Mouse (Mus musculus) kidney, postnatal 10 days (tissue): ENCODE results near the gene Th.

Experiments used
- DNase-seq: peaks from one replicate; pipeline ENCODE4 v3.0.0; 2021; ENCODE audit warnings: mixed read lengths

Th gene

GRCm38 (mm10) chr7:142901774-142902173 lies 29.2 kb downstream of the Th start:
- DNase-seq, result no peak

DNA sequence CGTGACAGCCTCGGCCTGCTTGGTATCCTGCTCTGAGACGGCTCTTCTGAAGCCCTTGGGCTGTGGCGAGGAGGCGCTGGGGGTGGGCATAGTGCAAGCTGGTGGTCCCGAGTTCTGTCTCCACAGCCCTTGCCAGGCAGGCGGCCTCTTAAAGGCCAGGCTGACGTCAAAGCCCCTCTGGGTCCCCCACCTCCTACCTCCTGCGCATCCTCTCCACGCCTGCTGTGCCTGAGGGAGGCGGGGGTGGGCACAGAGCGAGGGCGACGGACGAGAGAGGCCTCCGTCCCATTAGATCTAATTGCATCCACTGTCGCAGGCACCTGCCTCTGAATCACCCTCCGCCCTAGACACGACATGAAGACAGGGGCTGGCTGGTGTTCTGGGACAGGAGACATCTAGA lies 31.1 kb downstream of the Th start:
- no peak for DNase-seq

- no peak for DNase-seq
These were observed 33.5 kb downstream of the Th start for GRCm38 (mm10) chr7:142897471-142897870.

- DNase-seq, result no peak
These were observed 34.8 kb downstream of the Th start for GRCm38 (mm10) chr7:142895901-142896665.

- DNase-seq, result peak; percentile 20
These were observed 35.6 kb downstream of the Th start for GRCm38 (mm10) chr7:142895223-142895840.

- DNase-seq, result peak; percentile 85
These were observed 36.3 kb downstream of the Th start for GRCm38 (mm10) chr7:142894669-142895068.

DNA sequence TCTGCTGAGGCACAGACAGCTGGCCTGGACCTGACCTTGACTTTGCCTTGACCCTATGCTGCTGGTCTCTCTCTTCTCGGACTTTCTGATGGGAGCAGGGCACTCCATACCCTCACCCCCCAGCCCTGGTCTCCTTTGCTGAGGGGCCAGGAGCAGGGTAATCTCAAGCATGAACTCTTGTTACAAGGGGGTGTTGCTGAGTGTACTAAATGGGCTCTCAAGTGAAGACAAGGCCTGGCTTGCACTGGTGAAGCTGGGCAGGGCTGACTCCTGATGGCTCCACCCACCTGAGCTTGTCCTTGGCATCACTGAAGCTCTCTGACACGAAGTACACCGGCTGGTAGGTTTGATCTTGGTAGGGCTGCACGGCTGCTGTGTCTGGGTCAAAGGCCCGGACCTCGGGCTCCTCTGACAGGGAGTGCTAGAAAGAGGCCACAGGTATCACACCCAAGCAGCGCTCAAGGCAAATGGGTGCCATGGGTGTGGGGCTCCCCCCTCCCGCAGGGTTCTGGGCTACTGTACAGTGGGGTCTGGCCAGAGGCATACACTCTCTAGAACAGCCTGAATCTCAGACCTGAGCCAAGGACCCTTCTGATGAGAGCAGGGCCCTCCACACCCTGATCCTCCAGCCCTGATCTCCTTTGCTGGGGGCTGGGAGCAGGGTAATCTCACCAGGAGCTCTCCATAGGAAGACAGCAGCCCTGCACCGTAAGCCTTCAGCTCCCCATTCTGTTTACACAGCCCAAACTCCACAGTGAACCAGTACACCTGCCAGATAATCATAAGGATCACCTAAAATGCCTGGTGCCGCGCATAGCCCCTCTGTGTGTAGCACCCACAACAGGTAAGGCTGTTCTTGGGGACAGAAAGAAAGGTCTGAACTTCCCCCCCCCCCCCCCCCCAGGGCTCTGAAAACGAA lies 36.9 kb downstream of the Th start:
- no peak for DNase-seq

DNA sequence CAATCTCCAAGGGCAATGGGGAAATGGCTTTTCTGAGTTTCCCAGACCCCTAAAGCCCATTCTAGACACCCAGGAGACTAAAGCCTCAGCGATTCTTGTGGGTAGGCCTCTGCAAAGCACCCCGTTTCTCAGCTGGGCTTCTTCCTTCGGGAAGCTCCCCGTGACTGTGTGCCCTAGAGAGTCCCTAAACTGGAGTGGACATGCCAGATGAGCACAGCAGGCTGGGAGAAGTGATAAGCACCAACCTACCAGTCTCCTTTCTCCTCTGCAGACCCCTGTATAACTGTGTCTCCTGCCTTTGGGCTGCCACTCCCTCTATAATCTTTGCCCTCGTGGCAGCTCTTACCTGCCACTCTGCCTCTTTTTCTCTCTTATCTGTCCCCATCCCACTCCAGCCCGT lies 37.6 kb downstream of the Th start:
- DNase-seq, result no peak

DNA sequence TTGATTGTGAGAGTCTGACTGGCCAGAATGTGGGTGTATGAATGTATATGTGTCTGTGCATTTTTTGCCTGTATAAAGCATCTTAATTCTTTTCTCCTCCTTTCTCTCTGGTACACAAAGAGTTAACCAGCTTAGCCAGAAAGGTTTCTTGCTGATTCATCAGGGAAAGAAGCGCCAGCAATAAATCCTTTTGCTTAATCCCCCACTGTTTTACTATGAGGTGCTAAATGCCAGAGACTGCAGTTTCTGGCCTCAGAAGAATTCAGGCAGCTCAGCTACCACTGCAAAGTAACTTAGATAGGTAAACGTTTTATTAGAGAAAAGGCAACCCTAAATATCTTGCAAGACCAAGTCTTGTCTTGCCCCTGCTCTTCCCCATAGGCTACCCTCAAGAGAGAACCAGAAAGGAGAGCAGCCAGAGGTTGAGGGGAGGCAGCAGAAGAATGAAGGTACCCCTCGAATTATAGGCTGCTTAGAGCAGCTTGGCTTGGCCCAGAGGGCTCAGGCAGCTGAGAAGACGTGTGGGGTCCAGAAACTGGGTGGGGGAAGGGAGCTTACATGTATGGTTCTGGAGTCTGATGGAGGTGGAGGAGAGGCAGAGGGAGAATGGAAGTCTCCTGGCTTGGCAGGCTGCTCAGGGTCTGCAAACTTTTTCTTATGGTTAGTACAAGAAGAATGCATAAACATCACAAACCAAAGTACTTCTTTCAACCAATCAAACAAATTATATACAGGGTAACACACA lies 61.3 kb downstream of the Th start:
- DNase-seq, result no peak

GRCm38 (mm10) chr7:142850681-142851080 lies 80.2 kb downstream of the Th start:
- peak; percentile 28 for DNase-seq
